Mouse (Mus musculus): ENCODE data around the gene Grpel1.

Gene Grpel1

GRCm38 (mm10) chr5:36462810-36463209 lies 2.0 kb upstream of the Grpel1 start:
- peak; percentile 90 for DNase-seq

- DNase-seq, result no peak
These were observed 1.4 kb upstream of the Grpel1 start for GRCm38 (mm10) chr5:36463391-36463790.

GRCm38 (mm10) chr5:36465889-36466288 lies 1.1 kb downstream of the Grpel1 start:
- DNase-seq, result no peak

GRCm38 (mm10) chr5:36471206-36471605 lies 6.4 kb downstream of the Grpel1 start:
- no peak for DNase-seq

- no peak for DNase-seq
These were observed 8.3 kb downstream of the Grpel1 start for GRCm38 (mm10) chr5:36472876-36473655.

- peak; percentile 87 to 88 for DNase-seq
These were observed 9.5 kb downstream of the Grpel1 start for GRCm38 (mm10) chr5:36474283-36474682.

GRCm38 (mm10) chr5:36477486-36477885 lies 12.7 kb downstream of the Grpel1 start:
- DNase-seq, result no peak

- DNase-seq, result no peak
These were observed 14.0 kb downstream of the Grpel1 start for GRCm38 (mm10) chr5:36478540-36479420.

- no peak for DNase-seq
These were observed 14.9 kb downstream of the Grpel1 start for GRCm38 (mm10) chr5:36479735-36480134.

- peak; percentile 65 to 70 for DNase-seq
These were observed 15.6 kb downstream of the Grpel1 start for GRCm38 (mm10) chr5:36480398-36480797.

GRCm38 (mm10) chr5:36481114-36481513 lies 16.3 kb downstream of the Grpel1 start:
- DNase-seq, result peak in 1 of 2 experiments; percentile 21

GRCm38 (mm10) chr5:36483203-36484101 lies 18.7 kb downstream of the Grpel1 start:
- DNase-seq, result peak; percentile 19 to 57

GRCm38 (mm10) chr5:36484171-36484990 lies 19.6 kb downstream of the Grpel1 start, which contains the start of the genes Tada2b and Ccdc96:
Gene Tada2b, minus strand, starts transcription at chr5:36484285.
Gene Ccdc96, plus strand, starts transcription at chr5:36484588.
- peak; percentile 97 to 98 for DNase-seq

GRCm38 (mm10) chr5:36485306-36485705 lies 20.5 kb downstream of the Grpel1 start:
- peak; percentile 17 to 19 for DNase-seq

GRCm38 (mm10) chr5:36489225-36489624 lies 24.4 kb downstream of the Grpel1 start:
- DNase-seq, result peak; percentile 45

GRCm38 (mm10) chr5:36493919-36494318 lies 29.1 kb downstream of the Grpel1 start:
- no peak for DNase-seq

GRCm38 (mm10) chr5:36494709-36495108 lies 29.9 kb downstream of the Grpel1 start:
- DNase-seq, result no peak

GRCm38 (mm10) chr5:36505235-36505634 lies 40.4 kb downstream of the Grpel1 start:
- DNase-seq, result no peak

GRCm38 (mm10) chr5:36505643-36506042 lies 40.8 kb downstream of the Grpel1 start:
- no peak for DNase-seq

- no peak for DNase-seq
These were observed 43.6 kb downstream of the Grpel1 start for GRCm38 (mm10) chr5:36508351-36508750.

- DNase-seq, result no peak
These were observed 46.2 kb downstream of the Grpel1 start for GRCm38 (mm10) chr5:36510956-36511355.

GRCm38 (mm10) chr5:36515126-36515525 lies 50.3 kb downstream of the Grpel1 start:
- DNase-seq, result no peak
